Mouse (Mus musculus): ENCODE measurements at regions not wholly inside any gene's neighbourhood (a gene's known extent, or its start where the extent isn't known, plus 50 kb on each side); places are given as distances from the start of the nearest gene placed in this dataset.

GRCm38 (mm10) chr10:74722971-74723370, 244.0 kb upstream of the Gnaz start:
- CTCF ChIA-PET = no interaction called here
- POLR2A ChIA-PET = no interaction called here

- ChIA-PET POLR2A (no interaction called here), CTCF (no interaction called here)
These were observed 217.5 kb upstream of the Gnaz start for GRCm38 (mm10) chr10:74749446-74749845.

GRCm38 (mm10) chr10:74750879-74751278, 216.1 kb upstream of the Gnaz start:
- ChIA-PET POLR2A (no interaction called here), CTCF (no interaction called here)

- ChIA-PET CTCF (no interaction called here), POLR2A (no interaction called here)
These were observed 206.2 kb upstream of the Gnaz start for GRCm38 (mm10) chr10:74760734-74761133.

GRCm38 (mm10) chr10:74789245-74789644, 177.7 kb upstream of the Gnaz start:
- ChIA-PET POLR2A (no interaction called here), CTCF (no interaction called here)

GRCm38 (mm10) chr10:74789987-74790386, 177.0 kb upstream of the Gnaz start:
- POLR2A ChIA-PET = no interaction called here
- CTCF ChIA-PET = no interaction called here

- ChIA-PET CTCF (no interaction called here), POLR2A (no interaction called here)
These were observed 143.6 kb upstream of the Gnaz start for GRCm38 (mm10) chr10:74823395-74823794.

GRCm38 (mm10) chr10:74834359-74834758, 132.6 kb upstream of the Gnaz start:
- CTCF ChIA-PET = interaction anchor here in 1 of 4 experiments (1.6 kb wide), 1 partner anchor 14 kb away, joined by 4 read pairs; no protein-coding TSS in a partner anchor
- POLR2A ChIA-PET = no interaction called here

GRCm38 (mm10) chr10:74848372-74848771, 118.6 kb upstream of the Gnaz start:
- ChIA-PET CTCF (interaction anchor here (0.5 to 1.8 kb wide), 22 partner anchors 9 to 1745 kb away, joined by 3 to 6 read pairs (median 3); no protein-coding TSS in a partner anchor), POLR2A (no interaction called here)

GRCm38 (mm10) chr10:74854991-74855664, 111.8 kb upstream of the Gnaz start:
- POLR2A ChIA-PET = no interaction called here
- CTCF ChIA-PET = no interaction called here

All from embryonic stem cell, embryonic (primary cell).